Mouse (Mus musculus) neural tube, embryonic 11.5 days (tissue): ENCODE data around the gene Kcnj10. TPM values are rescaled to one million over a fixed set of nuclear protein-coding genes. Genes with fewer than 3 reads are reported as not detected.

Experiments used
- ATAC-seq: fragments of 200-750 bp; cut with Nextera tagmentation; 2 replicates; pipeline ENCODE4 v1.8.0; 2017; ENCODE audit warnings: moderate number of reproducible peaks, mild to moderate bottlenecking, moderate TSS enrichment, moderate library complexity; ENCODE audit not compliant: insufficient read depth, low FRiP score, low TSS enrichment
- DNase-seq: peaks from one replicate; pipeline ENCODE4 v3.0.0-alpha.2; 2015; ENCODE audit warnings: low spot score
- H3K27ac ChIP-seq: fragments of 300-500 bp; sonication (generic); 2 replicates; pipeline ENCODE4 v1.5.1; 2014; ENCODE audit warnings: low read depth, mild to moderate bottlenecking, low read length
- H3K27me3 ChIP-seq: fragments of 300-500 bp; sonication (generic); 2 replicates; pipeline ENCODE4 v1.6.1; 2014; ENCODE audit warnings: mild to moderate bottlenecking, low read length, mixed read lengths; ENCODE audit not compliant: control insufficient read depth, insufficient read depth
- H3K36me3 ChIP-seq: fragments of 300-500 bp; sonication (generic); 2 replicates; pipeline ENCODE4 v1.6.1; 2014; ENCODE audit warnings: mild to moderate bottlenecking, low read length, moderate library complexity, mixed read lengths; ENCODE audit not compliant: control insufficient read depth, insufficient read depth
- H3K4me1 ChIP-seq: fragments of 300-500 bp; sonication (generic); 2 replicates; pipeline ENCODE4 v1.6.1; 2014; ENCODE audit warnings: low read length, mixed read lengths; ENCODE audit not compliant: control insufficient read depth, insufficient read depth
- H3K4me2 ChIP-seq: fragments of 300-500 bp; sonication (generic); 2 replicates; pipeline ENCODE4 v1.6.1; 2014; ENCODE audit warnings: low read depth, mild to moderate bottlenecking, moderate library complexity
- H3K4me3 ChIP-seq: fragments of 300-500 bp; sonication (generic); 2 replicates; pipeline ENCODE4 v1.5.1; 2014; ENCODE audit warnings: low read depth, low read length
- H3K9ac ChIP-seq: fragments of 300-500 bp; sonication (generic); 2 replicates; pipeline ENCODE4 v1.6.1; 2014; ENCODE audit warnings: mild to moderate bottlenecking, low read length
- H3K9me3 ChIP-seq: fragments of 300-500 bp; sonication (generic); 2 replicates; pipeline ENCODE4 v1.6.1; 2016; ENCODE audit warnings: low read length; ENCODE audit not compliant: control insufficient read depth
- WGBS: fragments of 180-500 bp; shearing (Covaris S2); extraction: QIAGEN DNeasy Blood & Tissue Kit; methylation state at CpG from one replicate; pipeline ENCODE4 v1.1.7; 2014; 5-methylcytosine and 5-hydroxymethylcytosine counted together
- polyA plus RNA-seq: library from polyadenylated mRNA; unstranded; fragments of >200 nt; fragmentation: Nextera tagmentation; extraction: Ambion mirVana; gene quantifications from 2 replicates; pipeline ENCODE4 v1.2.1, GENCODE M21; 2014

Kcnj10 gene
- polyA plus RNA-seq, 1 experiment from 2014 or later: 0.85 TPM

- no peak overlapping the region for H3K27ac ChIP-seq
- no peak overlapping the region for H3K4me3 ChIP-seq
- no peaks in the 10 kb centered on the region for H3K9me3 ChIP-seq
- no peaks in the 10 kb centered on the region for H3K27me3 ChIP-seq
- no peak overlapping the region for H3K9ac ChIP-seq
- peaks cover 39% of the 10 kb centered on the region for H3K4me1 ChIP-seq
- DNase-seq: no peak
- peaks cover 6% of the 10 kb centered on the region; the same call in 1 of the 2 replicates for H3K36me3 ChIP-seq
- no peak overlapping the region; the same call in 1 of the 2 replicates for H3K4me2 ChIP-seq
- WGBS: 67% methylated on average over 18 of the region's 18 CpGs
- ATAC-seq: no peak
Observed at GRCm38 (mm10) chr1:172317431-172317830, 23.6 kb upstream of the Kcnj10 start.

GRCm38 (mm10) chr1:172317946-172318345 is 23.1 kb upstream of the Kcnj10 start:
- WGBS: 39% methylated on average over 14 of the region's 15 CpGs
- no peaks in the 10 kb centered on the region for H3K9me3 ChIP-seq
- H3K36me3 ChIP-seq: peaks cover 6% of the 10 kb centered on the region; the same call in 1 of the 2 replicates
- ATAC-seq: no peak
- no peak overlapping the region for H3K4me3 ChIP-seq
- H3K27ac ChIP-seq: 0 out of 2 replicates have a peak overlapping the region, but pooled peaks have one; percentile 34
- H3K4me1 ChIP-seq: peaks cover 41% of the 10 kb centered on the region
- H3K4me2 ChIP-seq: no peak overlapping the region
- H3K9ac ChIP-seq: 0 out of 2 replicates have a peak overlapping the region, but pooled peaks have one; percentile 22
- no peaks in the 10 kb centered on the region for H3K27me3 ChIP-seq
- DNase-seq: peak; percentile 10

GRCm38 (mm10) chr1:172318424-172319035 is 22.5 kb upstream of the Kcnj10 start:
- Histone ChIP-seq H3K4me1 (peaks cover 38% of the 10 kb centered on the region), H3K27ac (peak overlapping the region; percentile 34; the same call in 1 of the 2 replicates), H3K9me3 (no peaks in the 10 kb centered on the region), H3K27me3 (no peaks in the 10 kb centered on the region), H3K4me3 (no peak overlapping the region), H3K4me2 (no peak overlapping the region), H3K9ac (no peak overlapping the region), H3K36me3 (peaks cover 6% of the 10 kb centered on the region; the same call in 1 of the 2 replicates)
- WGBS: 81% methylated on average over 19 of the region's 19 CpGs
- DNase-seq: no peak
- no peak for ATAC-seq

- Histone ChIP-seq H3K9me3 (no peaks in the 10 kb centered on the region), H3K27ac (peak overlapping the region; percentile 64; the same call in 1 of the 2 replicates), H3K36me3 (peaks cover 6% of the 10 kb centered on the region; the same call in 1 of the 2 replicates), H3K9ac (no peak overlapping the region), H3K4me1 (peaks cover 32% of the 10 kb centered on the region), H3K4me2 (no peak overlapping the region), H3K4me3 (no peak overlapping the region), H3K27me3 (no peaks in the 10 kb centered on the region)
- WGBS: 72% methylated on average over 7 of the region's 7 CpGs
- ATAC-seq (no peak), DNase-seq (no peak)
Observed at GRCm38 (mm10) chr1:172319346-172319745, 21.7 kb upstream of the Kcnj10 start.

GRCm38 (mm10) chr1:172319921-172320411 is 21.0 kb upstream of the Kcnj10 start:
- WGBS: 14% methylated on average over 5 of the region's 5 CpGs
- H3K9ac ChIP-seq: no peak overlapping the region
- ATAC-seq: peak; percentile 62
- peaks cover under 1% of the 10 kb centered on the region; the same call in 1 of the 2 replicates for H3K27me3 ChIP-seq
- no peak overlapping the region for H3K4me3 ChIP-seq
- H3K36me3 ChIP-seq: peaks cover 6% of the 10 kb centered on the region; the same call in 1 of the 2 replicates
- H3K4me2 ChIP-seq: no peak overlapping the region
- H3K27ac ChIP-seq: peak overlapping the region; percentile 67; the same call in 1 of the 2 replicates
- no peaks in the 10 kb centered on the region for H3K9me3 ChIP-seq
- peaks cover 26% of the 10 kb centered on the region for H3K4me1 ChIP-seq
- no peak for DNase-seq

GRCm38 (mm10) chr1:172322725-172323124 is 18.3 kb upstream of the Kcnj10 start:
- Histone ChIP-seq H3K9ac (no peak overlapping the region), H3K4me3 (no peak overlapping the region), H3K4me2 (no peak overlapping the region), H3K27ac (no peak overlapping the region), H3K9me3 (no peaks in the 10 kb centered on the region), H3K4me1 (peaks cover 24% of the 10 kb centered on the region), H3K27me3 (peaks cover 14% of the 10 kb centered on the region), H3K36me3 (peaks cover 4% of the 10 kb centered on the region; the same call in 1 of the 2 replicates)
- no peak for DNase-seq
- 61% methylated on average over 13 of the region's 13 CpGs for WGBS
- no peak for ATAC-seq

GRCm38 (mm10) chr1:172323298-172323697 is 17.7 kb upstream of the Kcnj10 start:
- no peak for ATAC-seq
- WGBS: 41% methylated on average over 5 of the region's 5 CpGs
- Histone ChIP-seq H3K27me3 (peaks cover 16% of the 10 kb centered on the region), H3K27ac (no peak overlapping the region), H3K9ac (no peak overlapping the region), H3K4me1 (peaks cover 20% of the 10 kb centered on the region), H3K36me3 (0 out of 2 replicates have a peak, but pooled peaks cover 2% of the 10 kb centered on the region), H3K4me3 (no peak overlapping the region), H3K9me3 (no peaks in the 10 kb centered on the region), H3K4me2 (no peak overlapping the region)
- DNase-seq: no peak

- no peak overlapping the region for H3K4me3 ChIP-seq
- H3K4me1 ChIP-seq: peaks cover 21% of the 10 kb centered on the region
- no peaks in the 10 kb centered on the region for H3K9me3 ChIP-seq
- no peak overlapping the region for H3K4me2 ChIP-seq
- no peak overlapping the region for H3K9ac ChIP-seq
- peaks cover 16% of the 10 kb centered on the region for H3K27me3 ChIP-seq
- WGBS: 71% methylated on average over 6 of the region's 6 CpGs
- no peak for ATAC-seq
- no peak overlapping the region for H3K27ac ChIP-seq
- DNase-seq: no peak
- H3K36me3 ChIP-seq: 0 out of 2 replicates have a peak, but pooled peaks cover 2% of the 10 kb centered on the region
Observed at GRCm38 (mm10) chr1:172323801-172324359, 17.1 kb upstream of the Kcnj10 start.
